Mouse (Mus musculus): ENCODE measurements around the gene Krtap4-16.
"Not testable (repeated sequence)": the region's sequence is repeated elsewhere in the genome, so short reads cannot be mapped to it uniquely, and the experiment has no call there.

Gene Krtap4-16

DNA sequence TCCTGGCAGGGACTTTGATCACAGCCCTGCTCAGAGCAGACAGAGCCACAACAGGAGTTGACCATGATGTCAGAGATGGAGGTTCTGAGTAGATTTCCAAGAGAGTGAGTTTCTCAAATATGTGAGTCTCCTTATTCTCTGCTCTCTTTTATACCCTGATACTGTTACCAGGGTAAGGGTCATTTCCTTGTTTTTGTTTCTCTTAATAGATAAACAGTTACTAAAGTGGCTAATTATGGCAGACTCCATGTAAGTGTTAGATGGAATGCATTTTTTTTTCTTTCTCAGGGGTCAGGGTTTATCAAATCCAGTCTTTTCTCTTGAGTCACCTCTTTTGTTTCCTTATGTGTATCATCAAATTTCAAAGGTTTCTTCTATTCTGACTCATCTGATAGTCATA is at the start of gene Krtap4-16:
Gene Krtap4-16 (minus strand): TSS at position 101 of the 400 bp plus-strand sequence.
- no peak for DNase-seq (ENCODE audit: low spot score in 2 of 2)

DNA sequence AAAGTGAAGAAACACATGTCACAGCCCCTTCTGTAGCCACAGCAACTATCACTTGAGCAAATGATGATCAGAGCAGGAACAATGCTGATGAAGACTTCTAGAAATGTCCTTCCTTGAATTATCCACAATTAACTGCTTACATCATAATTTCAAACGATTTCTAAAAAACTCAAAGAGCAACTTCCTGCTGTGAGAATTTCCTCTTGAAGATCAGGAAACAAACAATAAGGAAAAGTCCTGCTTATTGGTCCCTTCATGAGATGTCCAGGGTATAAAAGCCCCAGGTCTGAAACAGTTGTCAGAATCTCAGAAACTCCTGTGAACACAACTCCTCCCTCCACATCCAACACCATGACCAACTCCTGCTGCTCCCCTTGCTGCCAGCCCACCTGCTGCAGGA is 27.5 kb upstream of the Krtap4-16 start, which contains the start of gene Gm11567:
Gene Gm11567 (plus strand): TSS at position 301 of the 400 bp plus-strand sequence.
- not testable (repeated sequence) for DNase-seq (ENCODE audit: low spot score in 2 of 2)

DNA sequence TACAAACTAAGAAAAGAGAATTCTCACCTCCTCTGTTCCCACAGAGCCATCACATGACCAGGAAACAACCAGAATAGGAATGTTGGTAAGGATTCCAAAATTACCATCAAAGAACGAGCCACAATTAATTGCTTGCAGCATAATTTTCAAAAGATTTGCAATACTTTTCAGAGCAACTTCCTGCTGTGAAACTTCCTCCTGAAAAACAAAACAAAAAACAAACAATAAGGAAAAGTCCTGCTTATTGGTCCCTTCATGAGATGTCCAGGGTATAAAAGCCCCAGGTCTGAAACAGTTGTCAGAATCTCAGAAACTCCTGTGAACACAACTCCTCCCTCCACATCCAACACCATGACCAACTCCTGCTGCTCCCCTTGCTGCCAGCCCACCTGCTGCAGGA is 21.7 kb upstream of the Krtap4-16 start, which contains the start of gene Krtap9-1:
Gene Krtap9-1 (plus strand): TSS at position 301 of the 400 bp plus-strand sequence.
- DNase-seq (ENCODE audit: low spot score in 2 of 2) = not testable (repeated sequence)

DNA sequence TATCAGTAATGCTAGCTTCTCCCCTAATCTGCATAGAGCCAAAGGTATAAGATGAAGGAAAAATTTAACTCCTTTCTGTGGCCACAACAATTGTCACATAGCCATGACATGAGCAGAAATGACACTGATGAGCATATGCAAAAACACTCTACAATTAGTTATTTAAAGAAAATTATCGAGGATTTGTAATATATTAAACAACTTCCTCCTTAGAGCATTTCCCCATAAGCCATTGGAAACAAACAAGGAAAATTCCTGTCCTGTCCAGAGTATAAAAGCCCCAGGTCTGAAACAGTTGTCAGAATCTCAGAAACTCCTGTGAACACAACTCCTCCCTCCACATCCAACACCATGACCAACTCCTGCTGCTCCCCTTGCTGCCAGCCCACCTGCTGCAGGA is 12.8 kb upstream of the Krtap4-16 start, which contains the start of gene Gm11559:
Gene Gm11559 (plus strand): TSS at position 301 of the 400 bp plus-strand sequence.
- DNase-seq (ENCODE audit: low spot score in 2 of 2) = not testable (repeated sequence)

DNA sequence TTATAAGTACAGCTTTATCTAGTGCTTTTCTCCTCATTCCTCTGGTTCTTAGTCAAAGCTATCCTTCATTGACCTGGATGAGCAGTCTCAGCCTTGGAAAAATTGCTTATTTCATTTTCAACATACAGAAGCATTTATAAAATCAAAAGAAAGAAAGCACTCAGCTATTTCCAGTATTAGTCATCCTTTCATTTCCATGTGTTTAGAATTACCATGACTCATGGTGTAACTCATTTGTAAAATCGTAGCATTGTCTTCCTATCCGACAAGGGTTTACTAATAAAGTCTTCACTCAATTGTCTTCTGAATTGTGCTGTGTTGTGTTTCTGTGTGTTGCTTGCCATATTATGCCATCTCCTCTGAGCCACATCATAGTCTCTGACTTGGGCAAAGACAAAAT is 7.4 kb upstream of the Krtap4-16 start:
- no peak for DNase-seq (ENCODE audit: low spot score in 2 of 2)

DNA sequence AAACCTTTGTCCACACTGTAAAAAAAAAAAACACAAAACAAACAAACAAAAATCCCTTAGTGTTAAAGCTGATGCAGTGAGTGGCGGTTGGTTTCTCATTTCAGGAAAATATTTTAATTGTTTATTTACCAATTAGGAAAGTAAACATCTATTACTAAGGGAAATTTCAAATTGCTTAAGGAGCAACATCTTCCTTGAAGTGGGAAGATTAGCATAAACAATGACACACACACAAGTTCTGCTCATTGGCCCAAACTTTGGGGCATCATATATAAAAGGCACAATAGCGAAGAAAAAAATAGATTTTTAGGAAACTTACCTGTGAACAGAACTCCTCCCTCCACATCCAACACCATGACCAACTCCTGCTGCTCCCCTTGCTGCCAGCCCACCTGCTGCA is 6.2 kb upstream of the Krtap4-16 start, which contains the start of gene Gm11568:
Gene Gm11568 (plus strand): TSS at position 301 of the 400 bp plus-strand sequence.
- no peak for DNase-seq (ENCODE audit: low spot score in 2 of 2)

DNA sequence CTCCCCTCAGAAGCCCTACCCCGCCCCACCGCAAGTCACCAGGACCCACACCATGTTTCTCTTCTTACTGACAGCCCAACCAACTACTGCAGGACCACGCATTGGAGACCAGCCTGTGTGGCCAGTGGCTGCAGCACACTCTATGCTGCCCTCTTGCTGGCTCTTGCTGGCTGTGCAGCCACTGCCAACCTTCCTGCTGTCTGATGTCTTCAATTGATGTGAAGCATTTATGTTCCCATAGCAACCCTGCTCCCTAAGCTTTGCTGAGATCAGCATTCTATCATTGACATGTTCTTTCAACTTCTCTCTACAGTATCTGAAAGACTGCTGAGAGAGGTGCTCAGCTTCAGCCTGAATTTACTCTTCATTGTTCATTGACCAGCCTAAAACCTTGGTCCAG is 2.7 kb upstream of the Krtap4-16 start:
- no peak for DNase-seq (ENCODE audit: low spot score in 2 of 2)

DNA sequence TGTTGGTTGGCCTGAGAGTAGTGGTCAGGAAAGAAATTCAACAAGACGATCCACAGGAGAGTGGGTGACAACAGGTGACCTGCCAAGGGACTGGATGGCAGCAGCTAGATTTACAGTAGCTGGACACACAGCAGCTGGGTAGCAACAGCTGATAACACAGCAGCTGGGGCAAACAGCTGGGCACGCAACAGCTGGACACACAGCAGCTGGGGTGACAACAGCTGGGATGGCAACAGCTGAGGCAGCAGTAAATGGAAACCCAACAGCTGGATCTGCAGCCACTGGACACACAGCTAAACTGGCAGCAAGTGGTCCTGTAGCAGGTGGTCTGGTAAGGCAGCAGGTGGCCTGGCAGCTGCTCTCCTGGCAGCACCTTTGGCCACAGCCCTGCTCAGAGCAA is 4.7 kb downstream of the Krtap4-16 start:
- no peak for DNase-seq (ENCODE audit: low spot score in 2 of 2)

DNA sequence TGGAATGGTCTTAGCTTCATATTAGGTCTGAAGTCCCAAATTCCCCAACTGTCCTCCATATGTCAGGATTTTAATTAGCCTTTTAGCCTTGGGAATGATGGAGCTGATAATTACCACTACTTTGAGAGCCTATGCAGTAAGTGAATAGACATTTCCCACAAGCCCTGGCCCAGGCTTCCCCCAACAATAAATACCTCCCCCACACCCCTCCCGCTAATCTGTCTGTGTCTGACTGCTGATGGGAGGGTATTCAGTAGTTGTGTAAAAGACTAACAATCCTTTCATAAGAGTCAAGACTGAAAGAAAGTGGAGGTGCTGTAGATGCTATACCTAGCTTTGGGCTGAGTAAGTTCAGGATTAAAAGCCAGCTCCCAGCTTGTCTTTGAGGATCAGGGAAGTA is 9.2 kb downstream of the Krtap4-16 start:
- no peak for DNase-seq (ENCODE audit: low spot score in 2 of 2)

DNA sequence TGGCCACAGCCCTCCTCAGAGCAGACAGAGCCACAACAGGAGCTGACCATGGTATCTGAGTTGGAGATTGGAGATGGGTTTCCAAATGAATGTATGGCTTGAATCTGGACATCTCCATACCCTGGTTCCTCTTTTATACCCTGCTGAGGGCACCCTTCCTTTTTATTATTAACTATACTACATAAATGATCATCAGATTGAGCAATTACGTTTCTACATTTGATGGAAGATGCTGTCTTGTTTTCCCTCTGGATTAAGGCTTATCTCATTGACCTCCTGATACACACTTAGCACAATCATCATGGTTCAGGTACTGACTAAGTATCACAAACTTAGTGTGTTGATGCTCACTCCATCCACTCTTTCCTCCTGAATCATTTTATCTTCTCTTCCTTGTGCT is 13.4 kb downstream of the Krtap4-16 start, which contains the start of gene 2300003K06Rik:
Gene 2300003K06Rik (minus strand): TSS at position 101 of the 400 bp plus-strand sequence.
- DNase-seq (ENCODE audit: low spot score in 2 of 2) = no peak

DNA sequence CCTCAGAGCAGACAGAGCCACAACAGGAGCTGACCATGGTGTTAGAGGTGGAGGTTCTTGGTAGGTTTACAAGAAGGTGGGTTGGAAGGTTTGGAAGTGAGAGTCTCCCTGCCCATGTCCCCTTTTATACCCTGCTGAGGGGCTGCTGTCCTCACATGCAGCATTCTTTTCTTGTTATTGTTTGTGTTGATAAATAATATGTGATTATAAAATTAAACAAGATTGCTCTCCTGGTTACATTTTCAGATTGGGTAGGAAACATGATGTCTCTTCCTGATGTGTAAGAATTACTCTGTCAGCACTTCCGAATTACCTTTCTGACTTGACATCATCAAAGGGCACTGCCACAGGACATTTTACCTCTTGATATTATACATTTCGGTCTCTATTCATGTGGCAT is 35.8 kb downstream of the Krtap4-16 start, which contains the start of gene Gm11564:
Gene Gm11564 (minus strand): TSS at position 101 of the 400 bp plus-strand sequence.
- not testable (repeated sequence) for DNase-seq (ENCODE audit: low spot score in 2 of 2)

DNA sequence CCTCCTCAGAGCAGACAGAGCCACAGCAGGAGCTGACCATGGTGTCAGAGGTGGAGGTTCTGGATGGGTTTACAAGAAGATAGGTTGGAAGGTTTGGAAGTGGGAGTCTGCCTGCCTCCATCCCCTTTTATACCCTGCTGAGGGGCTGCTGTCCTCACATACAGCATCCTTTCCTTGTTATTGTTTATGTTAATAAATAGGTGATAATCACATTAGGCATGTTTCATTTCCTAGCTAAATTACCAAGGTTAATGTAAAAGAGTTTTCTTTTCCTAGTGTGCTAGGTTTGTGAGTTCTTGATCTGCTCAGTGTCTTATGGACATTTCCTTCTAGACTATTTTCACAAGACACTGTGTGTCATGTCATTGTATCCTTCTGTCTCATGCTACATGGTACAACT is 41.6 kb downstream of the Krtap4-16 start, which contains the start of gene Krtap4-13:
Gene Krtap4-13 (minus strand): TSS at position 101 of the 400 bp plus-strand sequence.
- not testable (repeated sequence) for DNase-seq (ENCODE audit: low spot score in 2 of 2)

DNA sequence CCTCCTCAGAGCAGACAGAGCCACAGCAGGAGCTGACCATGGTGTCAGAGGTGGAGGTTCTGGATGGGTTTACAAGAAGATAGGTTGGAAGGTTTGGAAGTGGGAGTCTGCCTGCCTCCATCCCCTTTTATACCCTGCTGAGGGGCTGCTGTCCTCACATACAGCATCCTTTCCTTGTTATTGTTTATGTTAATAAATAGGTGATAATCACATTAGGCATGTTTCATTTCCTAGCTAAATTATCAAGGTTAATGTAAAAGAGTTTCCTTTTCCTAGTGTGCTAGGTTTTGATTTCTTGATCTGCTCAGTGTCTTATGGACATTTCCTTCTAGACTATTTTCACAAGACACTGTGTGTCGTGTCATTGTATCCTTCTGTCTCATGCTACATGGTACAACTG is 47.1 kb downstream of the Krtap4-16 start, which contains the start of gene Gm11554:
Gene Gm11554 (minus strand): TSS at position 101 of the 400 bp plus-strand sequence.
- not testable (repeated sequence) for DNase-seq (ENCODE audit: low spot score in 2 of 2)

Data from spleen, postnatal 14 days (tissue).